Mouse (Mus musculus) hematopoietic stem cell, adult 5-6 weeks (primary cell): Measurements from ENCODE around the gene Gm2030. TPM values are rescaled to one million over a fixed set of nuclear protein-coding genes. Genes with fewer than 3 reads are reported as not detected.
"Not testable (repeated sequence)": the region's sequence is repeated elsewhere in the genome, so short reads cannot be mapped to it uniquely, and the experiment has no call there.

Experiments
- ATAC-seq, 2 experiments: fragments of 125-278 bp in 1 of 2; replicated peaks in 1 of 2; 2 replicates each; pipeline ENCODE4 v1.8.0; 2016 to 2017; ENCODE audit warnings: inconsistent platforms in 2 of 2, mild to moderate bottlenecking in 2 of 2, moderate number of reproducible peaks in 2 of 2, low read depth in 1 of 2, moderate TSS enrichment in 1 of 2; ENCODE audit not compliant: low FRiP score in 2 of 2, poor library complexity in 2 of 2, severe bottlenecking in 2 of 2, insufficient read depth in 1 of 2, low TSS enrichment in 1 of 2
- total RNA-seq: library from RNA; stranded (forward); fragments of 172-1452, 232-1000 nt; gene quantifications from 2 replicates; pipeline ENCODE4 v1.2.3, GENCODE M21; 2017

Gene Gm2030
- total RNA-seq, result not detected in 2 replicates

- not testable (repeated sequence) for ATAC-seq
These were observed at the start of gene Gm2030 for GRCm38 (mm10) chrX:26309944-26310343. Gm2030 (minus strand) TSS chrX:26310044.

Other genes starting within 250 kb of the Gm2030 start
- gene Gm2012, start 78.7 kb downstream of the Gm2030 start, total RNA-seq, result not detected in 2 replicates
- not detected in 2 replicates for gene Slx, start 235.5 kb upstream of the Gm2030 start, total RNA-seq